In genomic region chr2:90917233-90917998, GRCm38 (mm10) we compare ENCODE assay signal across 8 mouse cellular contexts. TPM values are rescaled to one million over a fixed set of nuclear protein-coding genes. Genes with fewer than 3 reads are reported as not detected.
DNase-seq lines count a peak whose midpoint lies in the region; ATAC-seq lines count a peak whose summit lies in the region.

No protein-coding gene starts in this region.

- DNase-seq in 3T3-L1 (ENCODE audit: low read depth, low spot score) = peak; percentile 74
- peak; percentile 72 for DNase-seq in adrenal gland, postnatal 25 days
- DNase-seq in embryonic facial prominence, embryonic 11.5 days (ENCODE audit: low spot score) = peak; percentile 73
- peak; percentile 78 to 80 for DNase-seq in heart, adult 18-20 months
- DNase-seq in kidney, adult 18-20 months = peak; percentile 81
- peak; percentile 86 for DNase-seq in liver, embryonic 11.5 days (ENCODE audit: low spot score)
- peak; percentile 73 to 87 for DNase-seq in spleen, postnatal 4 days (ENCODE audit: low spot score in 2 of 2)

- H3K27ac ChIP-seq in embryonic facial prominence, embryonic 11.5 days (replicated peaks; ENCODE audit: low read depth, low read length) = peak overlapping the region; percentile 86
- peak overlapping the region; percentile 91 for H3K27ac ChIP-seq in liver, embryonic 11.5 days (ENCODE audit: low read depth, low read length)

- H3K9me3 ChIP-seq in embryonic facial prominence, embryonic 11.5 days (replicated peaks; ENCODE audit: control insufficient read depth, low read length) = no peaks in the 10 kb centered on the region
- no peaks in the 10 kb centered on the region for H3K9me3 ChIP-seq in liver, embryonic 11.5 days (ENCODE audit: control insufficient read depth, low read length)

- no peaks in the 10 kb centered on the region; the same call in 1 of the 2 replicates for H3K36me3 ChIP-seq in embryonic facial prominence, embryonic 11.5 days (replicated peaks; ENCODE audit: control insufficient read depth, insufficient read depth, low read depth, low read length)
- peaks cover 14% of the 10 kb centered on the region for H3K36me3 ChIP-seq in liver, embryonic 11.5 days (ENCODE audit: control insufficient read depth, insufficient read depth, low read length)

- H3K27me3 ChIP-seq in embryonic facial prominence, embryonic 11.5 days (ENCODE audit: control insufficient read depth, insufficient read depth, low read length) = no peaks in the 10 kb centered on the region
- H3K27me3 ChIP-seq in liver, embryonic 11.5 days (replicated peaks; ENCODE audit: control insufficient read depth, insufficient read depth, low read length) = no peaks in the 10 kb centered on the region

- no peaks in the 10 kb centered on the region; the same call in 1 of the 2 replicates for H3K4me1 ChIP-seq in embryonic facial prominence, embryonic 11.5 days (ENCODE audit: control insufficient read depth, insufficient read depth, low read length)
- H3K4me1 ChIP-seq in liver, embryonic 11.5 days (replicated peaks; ENCODE audit: control insufficient read depth, insufficient read depth, low read length) = peaks cover 9% of the 10 kb centered on the region

- H3K9ac ChIP-seq in embryonic facial prominence, embryonic 11.5 days (replicated peaks; ENCODE audit: low read length) = peak overlapping the region; percentile 99
- peak overlapping the region; percentile 98 for H3K9ac ChIP-seq in liver, embryonic 11.5 days (ENCODE audit: low read depth, low read length)

- H3K4me2 ChIP-seq in embryonic facial prominence, embryonic 11.5 days (ENCODE audit: low read depth, low read length) = peak overlapping the region; percentile 87
- H3K4me2 ChIP-seq in liver, embryonic 11.5 days = peak overlapping the region; percentile 92

- WGBS in embryonic facial prominence, embryonic 11.5 days = 1% methylated on average over 65 of the region's 73 CpGs
- under 1% methylated on average over 68 of the region's 73 CpGs for WGBS in liver, embryonic 11.5 days

- ATAC-seq in embryonic facial prominence, embryonic 11.5 days (replicated peaks; ENCODE audit: insufficient number of reproducible peaks, low FRiP score, low TSS enrichment, low read depth) = peak; percentile 85
- ATAC-seq in liver, embryonic 11.5 days (replicated peaks; ENCODE audit: low FRiP score) = peak; percentile 87
- peak; percentile 42 for ATAC-seq in monocyte, adult 5-6 weeks (replicated peaks; ENCODE audit: insufficient number of reproducible peaks, low FRiP score, low TSS enrichment, poor library complexity, severe bottlenecking)

- H3K4me3 ChIP-seq in embryonic facial prominence, embryonic 11.5 days (ENCODE audit: low read depth, low read length) = peak overlapping the region; percentile 70
- peak overlapping the region; percentile 87 for H3K4me3 ChIP-seq in liver, embryonic 11.5 days (ENCODE audit: low read depth, low read length)

RNA-seq across cellular contexts. Expression of gene Ndufs3, which starts 12.8 kb away (rescaled TPM):
- total RNA-seq in adrenal gland, postnatal 25 days (2021) = 313 and 358 TPM in 2 replicates
- 227 and 230 TPM in 2 replicates for polyA plus RNA-seq in embryonic facial prominence, embryonic 11.5 days (2014; fragmentation: Nextera tagmentation; extraction: Ambion mirVana)
- total RNA-seq in heart, adult 18-20 months (2021) = 1,000 to 10,000 TPM in 1 of 2 experiments, 100 to 1,000 TPM in 1; 874 to 1,007 TPM
- polyA plus RNA-seq in liver, embryonic 11.5 days (2014; fragmentation: Nextera tagmentation; extraction: Ambion mirVana) = 223 and 236 TPM in 2 replicates
- 58.5 to 72.9 TPM (median 61.1 TPM) in 3 replicates for total RNA-seq in monocyte, adult 5-6 weeks (2017)

RNA-seq across cellular contexts. Expression of gene Kbtbd4, which starts 12.9 kb away (rescaled TPM):
- total RNA-seq in adrenal gland, postnatal 25 days (2021) = 30.9 and 36.0 TPM in 2 replicates
- polyA plus RNA-seq in embryonic facial prominence, embryonic 11.5 days (2014; fragmentation: Nextera tagmentation; extraction: Ambion mirVana) = 51.4 and 53.1 TPM in 2 replicates
- 10 to 100 TPM; 18.3 to 26.0 TPM for total RNA-seq in heart, adult 18-20 months (2021)
- 32.6 and 34.4 TPM in 2 replicates for polyA plus RNA-seq in liver, embryonic 11.5 days (2014; fragmentation: Nextera tagmentation; extraction: Ambion mirVana)
- total RNA-seq in monocyte, adult 5-6 weeks (2017) = 8.5 to 26.3 TPM (median 9.7 TPM) in 3 replicates

RNA-seq across cellular contexts. Expression of gene Celf1, which starts 22.8 kb away (rescaled TPM):
- total RNA-seq in adrenal gland, postnatal 25 days (2021) = 92.6 and 96.8 TPM in 2 replicates
- polyA plus RNA-seq in embryonic facial prominence, embryonic 11.5 days (2014; fragmentation: Nextera tagmentation; extraction: Ambion mirVana) = 76.6 and 81.3 TPM in 2 replicates
- 10 to 100 TPM; 70.7 to 74.4 TPM for total RNA-seq in heart, adult 18-20 months (2021)
- 78.1 and 90.5 TPM in 2 replicates for polyA plus RNA-seq in liver, embryonic 11.5 days (2014; fragmentation: Nextera tagmentation; extraction: Ambion mirVana)
- total RNA-seq in monocyte, adult 5-6 weeks (2017) = 22.3 to 60.8 TPM (median 27.6 TPM) in 3 replicates

RNA-seq across cellular contexts. Expression of gene C1qtnf4, which starts 31.8 kb away (rescaled TPM):
- 1.00 and 1.9 TPM in 2 replicates for total RNA-seq in adrenal gland, postnatal 25 days (2021)
- polyA plus RNA-seq in embryonic facial prominence, embryonic 11.5 days (2014; fragmentation: Nextera tagmentation; extraction: Ambion mirVana) = 12.8 and 13.7 TPM in 2 replicates
- 1 to 10 TPM; 3.5 to 3.7 TPM for total RNA-seq in heart, adult 18-20 months (2021)
- polyA plus RNA-seq in liver, embryonic 11.5 days (2014; fragmentation: Nextera tagmentation; extraction: Ambion mirVana) = 6.6 and 6.9 TPM in 2 replicates
- not detected in 3 replicates for total RNA-seq in monocyte, adult 5-6 weeks (2017)

Comparison
In these comparisons a context has a peak if more than half of its experiments do, and no peak if none do; other contexts are left out.
1. Peak in every context shown above with its lines: DNase-seq, ATAC-seq, H3K4me3 ChIP-seq and H3K27ac ChIP-seq.